Mouse (Mus musculus) cerebellum, adult 2 months (tissue): ENCODE results near the gene Lypd4.

ENCODE experiments used
- CTCF ChIP-seq: fragments of 200-500 bp; IDR thresholded peaks from 2 replicates; pipeline ENCODE4 v1.5.1; 2011; ENCODE audit warnings: low read depth, mild to moderate bottlenecking, control low read depth, low read length, moderate library complexity, borderline replicate concordance; ENCODE audit not compliant: insufficient read depth
- POLR2A ChIP-seq: fragments of 200-500 bp; IDR thresholded peaks from 2 replicates; pipeline ENCODE4 v1.6.1; 2011; ENCODE audit warnings: low read length, control low read depth, borderline replicate concordance; ENCODE audit not compliant: insufficient read depth

GRCm38 (mm10) chr7:24827181-24827580, 42.6 kb downstream of the Lypd4 start:
- TF ChIP-seq CTCF (no peak), POLR2A (no peak)
